Mouse (Mus musculus) MEL-GATA-1-ER (cell line): ENCODE results near the gene Srgap1.

Experiments used
- DNase-seq: peaks from one replicate; pipeline ENCODE4 v3.0.0-alpha.2; 2012; ENCODE audit warnings: low read depth; ENCODE audit errors: extremely low read depth

The Srgap1 gene

DNA sequence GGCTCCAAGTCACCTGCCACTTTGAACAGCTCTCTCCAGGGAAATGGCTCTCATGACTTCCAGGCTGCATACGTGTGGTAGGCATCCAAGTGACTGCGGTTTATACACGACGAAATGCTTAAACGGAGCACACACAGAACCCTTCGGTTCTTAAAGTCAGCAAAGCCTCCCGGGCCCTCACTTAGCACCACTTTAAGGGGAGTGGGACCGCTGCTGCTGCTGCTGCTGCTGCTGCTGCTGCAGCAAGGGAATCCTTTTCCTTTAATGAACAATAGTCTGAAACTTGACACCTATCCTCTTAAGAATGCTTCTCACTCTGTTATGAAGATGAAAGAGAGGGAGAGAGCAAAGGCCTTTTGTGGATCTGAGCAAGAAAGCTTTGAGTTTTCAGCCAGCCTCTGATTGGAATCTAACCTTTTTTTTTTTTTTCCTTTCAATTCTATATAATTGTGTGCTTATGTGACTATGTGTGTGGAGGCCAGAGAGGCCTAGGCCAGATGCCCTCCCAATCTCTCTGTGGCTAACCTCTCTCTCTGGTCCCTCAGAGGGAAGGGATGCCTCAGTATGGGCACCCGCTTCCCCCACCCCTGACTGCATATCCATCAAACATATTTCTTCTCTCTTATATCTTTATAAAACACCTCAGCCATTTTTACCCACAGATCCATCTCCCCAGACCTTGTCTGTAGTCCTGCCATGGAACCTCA, 161.4 kb downstream of the Srgap1 start:
- DNase-seq, result no peak

DNA sequence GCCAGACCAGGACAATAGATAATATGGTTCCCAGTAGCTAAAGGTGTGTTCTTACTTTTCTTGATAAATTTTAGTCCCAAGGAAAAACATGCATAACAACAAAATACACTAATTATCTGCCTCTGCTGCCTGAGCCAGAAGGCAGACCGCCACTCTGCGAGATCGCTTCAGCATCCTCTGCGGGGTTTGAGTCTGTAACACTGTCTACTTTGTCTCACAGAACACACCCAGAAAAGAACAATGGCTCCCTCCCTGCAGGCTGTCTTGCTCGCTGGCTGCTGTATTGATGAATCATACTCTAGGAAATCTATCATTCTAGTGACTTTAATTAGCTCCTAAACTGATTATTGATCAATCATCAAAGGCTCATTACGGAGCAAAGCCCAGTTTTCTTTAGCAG, 164.7 kb downstream of the Srgap1 start:
- DNase-seq, result no peak

DNA sequence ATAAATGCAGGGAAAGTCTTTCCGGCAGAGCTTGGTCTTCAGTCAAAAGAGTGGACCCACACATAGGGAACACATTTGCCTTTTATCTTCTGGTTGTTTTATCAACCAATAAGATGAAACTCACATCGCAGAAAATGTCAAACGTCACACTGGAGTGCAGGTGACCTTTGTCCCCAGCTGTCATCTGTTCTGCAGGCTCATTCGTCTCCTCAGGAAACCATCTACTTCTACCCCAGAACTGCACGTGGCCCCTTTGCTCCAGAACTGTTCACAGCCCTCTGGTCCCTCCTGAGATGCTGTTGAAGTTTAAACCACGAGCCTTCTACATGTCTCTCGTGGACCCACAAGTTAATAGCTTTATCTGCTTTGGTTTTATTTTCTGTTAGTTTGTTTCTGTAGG, 168.3 kb downstream of the Srgap1 start:
- DNase-seq, result no peak

DNA sequence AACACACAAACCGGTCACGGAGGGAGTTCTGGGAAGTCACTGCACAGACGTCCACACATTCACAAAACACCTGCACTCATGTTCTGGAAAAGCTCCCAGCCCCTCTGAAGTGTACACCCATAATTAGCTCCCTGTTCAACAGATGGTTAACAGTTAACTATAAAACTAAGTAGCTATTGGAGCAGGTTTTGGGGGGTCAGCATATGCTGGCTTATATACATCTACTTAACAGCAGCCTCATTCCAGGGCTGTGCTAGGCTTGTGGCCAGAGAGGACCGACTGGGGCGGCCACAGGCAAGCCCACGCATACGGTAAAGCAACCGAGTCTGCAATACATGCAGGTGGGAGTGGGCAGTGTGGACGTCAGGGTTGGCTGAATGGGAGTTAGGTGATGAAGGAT, 169.2 kb downstream of the Srgap1 start:
- no peak for DNase-seq

DNA sequence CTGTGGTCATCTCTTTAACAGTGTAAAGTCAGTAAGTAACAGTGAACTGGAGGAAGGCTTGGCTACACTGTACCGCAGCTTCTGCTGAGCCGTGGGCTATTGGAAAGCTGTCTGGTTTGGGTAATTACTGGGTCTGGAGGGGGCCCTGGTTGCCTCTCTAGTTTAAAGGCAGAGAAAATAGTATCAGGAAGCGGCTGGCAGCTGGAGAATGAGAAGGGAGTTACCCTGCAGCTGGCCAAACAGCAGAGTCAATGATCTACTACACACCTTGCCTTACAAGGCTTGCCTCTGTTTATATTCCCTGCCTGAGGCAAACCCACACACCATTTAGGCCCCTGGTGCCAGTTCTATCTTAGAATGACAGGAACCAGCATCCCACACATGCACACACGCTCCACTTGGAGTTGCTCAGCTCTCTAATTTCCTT, 174.0 kb downstream of the Srgap1 start:
- no peak for DNase-seq

DNA sequence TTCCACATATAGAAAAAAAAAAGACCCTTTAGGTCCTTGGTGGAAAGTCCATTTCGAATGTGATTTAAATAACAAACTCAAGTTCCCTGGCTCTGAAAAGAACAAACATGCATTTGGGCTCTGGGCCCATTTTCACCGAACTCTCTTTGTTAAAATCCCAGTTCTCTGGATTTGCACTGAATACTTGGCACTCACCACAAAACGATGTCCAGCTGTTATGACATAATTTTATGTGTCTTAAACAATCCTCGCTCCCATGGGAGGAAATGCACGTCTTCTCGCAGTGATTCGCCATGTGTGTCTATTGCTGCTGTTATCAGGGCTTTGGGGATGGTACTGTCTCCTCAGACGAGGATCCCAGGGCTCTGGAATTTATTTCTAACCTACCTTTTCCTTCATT, 177.2 kb downstream of the Srgap1 start:
- DNase-seq, result no peak

DNA sequence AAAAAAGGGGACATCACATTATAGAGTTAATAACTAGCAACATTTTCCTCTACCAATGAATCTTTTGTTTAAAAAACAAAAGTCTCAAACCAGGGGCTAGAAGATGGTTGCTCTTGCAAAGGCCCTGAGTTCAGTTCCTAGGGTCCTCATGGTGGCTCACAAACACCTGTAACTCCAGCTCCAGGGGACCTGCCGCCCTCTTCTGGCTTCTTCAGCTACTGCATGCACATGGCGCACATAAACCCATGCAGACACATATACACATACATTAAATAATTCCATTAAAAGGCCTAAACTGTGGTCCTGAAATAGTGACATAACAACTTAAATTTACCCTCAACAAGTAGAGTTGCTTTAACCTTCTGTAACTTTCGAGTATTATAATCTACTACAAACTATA, 178.9 kb downstream of the Srgap1 start:
- DNase-seq, result no peak

DNA sequence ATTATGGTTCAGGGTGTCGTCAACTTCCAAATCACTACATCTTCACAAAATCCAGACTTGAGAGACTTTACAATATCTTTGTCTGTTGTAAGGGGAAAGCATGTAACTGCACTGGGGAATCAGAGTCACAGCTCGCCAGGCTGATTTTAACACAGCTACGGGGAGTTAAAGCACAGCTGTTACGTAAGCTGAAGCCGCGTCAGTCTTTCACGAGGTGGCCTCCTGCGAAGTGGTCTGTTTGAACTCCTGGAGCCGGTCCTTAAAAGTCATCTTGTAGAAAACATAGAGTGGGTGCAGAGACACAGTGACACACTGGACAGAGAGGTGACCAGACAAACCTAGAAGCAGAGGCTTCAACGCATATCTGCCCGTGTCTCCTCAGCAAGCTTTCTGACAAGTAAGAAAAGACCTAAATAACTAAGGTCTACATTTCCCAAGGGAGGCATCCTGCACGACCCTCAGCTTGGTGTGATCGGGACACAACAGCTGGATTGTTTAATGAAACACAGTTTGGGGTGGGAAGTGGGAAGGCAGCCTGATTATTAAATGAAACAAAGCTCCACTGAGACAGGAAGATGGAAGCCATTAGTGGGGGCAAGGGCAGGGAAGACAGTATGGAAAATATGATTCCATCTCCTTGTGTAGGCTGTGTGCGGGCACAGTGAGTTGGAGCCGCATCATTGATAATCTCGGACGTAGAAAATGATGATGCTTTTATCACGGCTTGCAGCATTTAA, 181.4 kb downstream of the Srgap1 start:
- DNase-seq, result no peak

DNA sequence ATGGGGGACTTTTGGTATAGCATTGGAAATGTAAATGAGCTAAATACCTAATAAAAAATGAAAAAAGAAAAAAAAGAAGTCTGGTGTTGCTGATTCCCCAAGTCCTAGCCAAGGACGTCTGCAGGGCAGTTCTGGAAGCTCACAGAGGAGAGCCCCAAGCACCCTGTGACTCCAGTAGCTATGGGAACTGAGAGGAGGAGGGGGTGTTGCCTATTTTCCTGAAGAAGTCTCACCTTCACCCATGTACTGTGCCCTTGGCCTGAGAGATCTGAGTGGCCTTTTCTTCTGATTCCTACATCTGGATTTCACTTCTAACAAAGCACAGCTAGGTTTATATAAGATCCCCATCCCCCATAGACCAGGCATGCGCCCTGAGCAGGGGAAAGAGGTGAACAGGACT, 186.2 kb downstream of the Srgap1 start:
- DNase-seq, result no peak

DNA sequence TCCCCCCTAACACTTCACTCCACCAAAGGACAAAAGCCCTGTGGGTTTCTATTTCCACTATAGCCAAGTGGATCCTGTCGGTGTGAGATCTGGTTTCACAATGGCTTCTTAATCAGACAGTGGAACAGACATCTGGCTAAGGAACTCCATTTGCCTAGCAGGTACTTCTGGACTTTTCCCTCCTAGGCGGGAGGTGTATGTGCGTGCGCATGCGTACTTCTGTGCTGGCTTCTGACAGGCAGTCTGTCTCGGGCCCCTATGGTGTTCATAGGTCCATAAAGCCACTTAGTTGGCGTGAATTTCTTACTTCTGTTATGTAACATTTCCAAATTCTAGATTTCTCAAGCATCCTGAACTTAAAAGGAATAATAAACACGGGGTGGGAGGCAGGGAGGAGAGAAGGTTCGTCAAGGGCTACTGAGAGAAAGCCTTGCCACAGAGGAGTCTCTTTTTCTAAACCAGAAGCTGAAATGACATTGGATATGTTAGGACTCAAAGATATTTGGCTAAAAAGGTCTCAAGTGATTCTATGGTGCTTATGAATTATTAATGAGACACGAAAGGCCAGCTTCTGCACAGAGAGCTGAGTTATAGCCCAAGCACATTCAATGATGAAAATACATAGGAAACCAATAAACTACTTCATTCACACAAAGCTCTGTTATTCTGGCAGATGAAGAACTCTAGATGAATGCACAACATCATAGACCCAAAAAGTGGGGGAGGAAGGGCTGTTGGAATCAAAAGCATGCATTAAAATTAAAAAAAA, 187.1 kb downstream of the Srgap1 start:
- no peak for DNase-seq

DNA sequence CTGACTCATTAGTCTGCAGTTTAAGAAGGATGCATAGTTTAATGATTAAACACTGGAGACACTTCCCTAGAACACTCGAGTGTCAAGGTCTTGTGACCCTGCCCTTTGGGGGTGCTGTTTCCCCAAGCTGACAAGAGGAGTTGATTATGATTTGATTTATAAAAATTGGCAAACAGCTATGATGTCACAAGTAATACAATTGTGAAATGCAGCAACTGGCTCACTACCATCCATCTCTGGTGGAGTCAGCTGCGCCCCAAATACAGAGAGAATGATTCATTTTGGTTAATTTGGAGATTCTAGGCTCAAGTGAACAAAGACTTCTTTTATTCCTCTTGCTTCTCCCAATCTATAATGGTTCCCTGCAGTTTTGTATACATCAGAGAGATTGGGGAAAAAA, 188.2 kb downstream of the Srgap1 start:
- DNase-seq, result no peak

DNA sequence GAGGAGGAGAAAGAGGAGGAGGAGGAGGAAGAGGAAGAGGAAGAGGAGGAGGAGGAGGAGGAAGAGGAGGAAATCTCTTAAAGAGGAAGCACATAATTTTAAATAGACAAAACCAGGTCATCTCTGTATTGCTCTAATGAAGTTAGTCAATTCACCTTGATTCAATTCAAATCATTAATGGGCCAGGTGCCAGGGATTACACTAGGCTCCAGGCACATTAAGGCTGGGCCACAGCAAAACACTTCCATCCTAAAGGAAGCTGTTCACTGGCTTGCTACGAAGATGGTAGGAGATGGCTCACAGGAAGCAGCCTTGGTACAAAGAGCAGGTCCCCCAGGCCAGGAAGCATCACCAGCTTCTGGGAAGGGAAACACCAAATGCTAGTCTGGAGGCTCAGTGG, 189.0 kb downstream of the Srgap1 start:
- DNase-seq, result no peak

DNA sequence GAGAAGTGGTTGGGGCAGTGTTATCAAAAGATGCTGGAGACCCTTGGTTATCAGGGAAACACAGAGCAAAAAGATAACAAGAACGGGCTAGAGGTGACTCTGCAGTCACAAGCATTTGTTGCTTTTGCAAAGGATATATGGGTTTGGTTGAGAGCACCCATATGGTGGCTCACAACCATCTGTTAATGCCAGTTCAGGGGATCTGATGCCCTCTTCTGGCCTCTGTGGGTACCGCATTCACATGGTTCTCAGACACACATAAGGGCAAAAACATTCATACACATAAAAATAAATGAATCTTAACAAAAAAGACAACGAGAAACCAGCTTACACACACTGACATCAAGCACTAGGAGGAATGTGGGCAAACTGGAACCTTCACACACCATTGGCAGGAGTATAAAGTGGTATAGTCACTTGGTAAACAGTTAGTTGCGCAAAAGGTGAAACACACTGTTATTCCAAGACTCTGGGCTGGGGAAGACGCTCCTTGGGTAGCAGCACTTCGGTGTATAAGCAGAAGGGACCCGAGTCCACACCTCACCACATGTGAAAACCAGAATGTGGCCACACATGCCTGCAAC, 191.2 kb downstream of the Srgap1 start:
- peak; percentile 14 for DNase-seq

DNA sequence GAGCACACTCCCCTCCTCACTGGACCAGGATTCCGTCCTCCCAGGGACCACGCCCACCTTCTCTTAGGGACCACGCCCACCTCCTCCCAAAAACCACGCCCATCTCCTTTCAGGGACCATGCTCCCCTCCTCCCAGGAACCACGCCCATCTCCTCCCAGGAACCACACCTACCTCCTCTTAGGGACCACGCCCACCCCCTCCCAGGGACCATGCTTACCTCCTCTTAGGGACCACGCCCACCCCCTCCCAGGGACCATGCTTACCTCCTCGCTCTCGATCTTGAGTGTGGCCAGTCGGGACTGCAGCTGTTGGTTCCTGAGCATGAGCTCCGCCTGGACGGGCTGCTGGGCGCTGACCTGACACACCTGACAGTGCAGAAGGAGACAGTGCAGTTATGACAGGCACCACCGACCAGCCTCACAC, 193.7 kb downstream of the Srgap1 start:
- DNase-seq, result no peak

DNA sequence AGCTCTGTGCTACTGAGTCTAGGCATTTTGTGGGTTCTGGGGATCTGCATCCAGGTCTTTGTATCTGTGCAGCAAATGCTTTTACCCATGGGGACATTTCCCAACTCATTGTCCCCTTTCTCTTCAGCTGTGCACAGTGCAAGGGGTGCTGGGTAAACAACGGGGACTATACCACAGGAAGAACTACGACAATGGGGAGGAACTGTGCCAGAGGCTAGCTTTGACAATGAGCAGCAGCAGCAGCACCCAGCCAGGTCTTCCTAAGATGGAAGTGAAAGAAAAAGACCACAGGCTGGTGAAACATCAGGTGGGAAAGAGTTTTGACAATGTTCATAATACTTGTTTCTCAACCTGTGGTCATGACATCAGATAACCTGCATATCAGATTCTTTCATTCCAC, 197.6 kb downstream of the Srgap1 start:
- no peak for DNase-seq

DNA sequence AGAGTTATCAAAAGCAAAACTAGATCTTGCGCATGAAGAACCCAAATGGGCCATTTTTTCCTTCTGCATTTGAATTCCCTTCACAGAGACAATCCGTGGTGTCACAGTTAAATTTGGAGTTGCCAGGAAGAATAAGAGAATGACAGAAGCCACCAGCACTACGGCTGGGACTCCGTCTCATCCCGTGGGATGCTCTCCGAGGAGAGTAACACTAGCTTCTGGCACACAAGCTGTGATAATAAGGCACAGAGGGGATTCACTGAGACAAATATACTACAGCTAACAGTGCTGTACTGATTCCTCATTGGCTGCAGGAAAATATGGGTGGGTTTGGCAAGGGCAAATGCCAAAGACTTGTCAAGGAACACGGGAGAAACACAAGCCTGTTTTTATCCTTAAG, 201.4 kb downstream of the Srgap1 start:
- no peak for DNase-seq

DNA sequence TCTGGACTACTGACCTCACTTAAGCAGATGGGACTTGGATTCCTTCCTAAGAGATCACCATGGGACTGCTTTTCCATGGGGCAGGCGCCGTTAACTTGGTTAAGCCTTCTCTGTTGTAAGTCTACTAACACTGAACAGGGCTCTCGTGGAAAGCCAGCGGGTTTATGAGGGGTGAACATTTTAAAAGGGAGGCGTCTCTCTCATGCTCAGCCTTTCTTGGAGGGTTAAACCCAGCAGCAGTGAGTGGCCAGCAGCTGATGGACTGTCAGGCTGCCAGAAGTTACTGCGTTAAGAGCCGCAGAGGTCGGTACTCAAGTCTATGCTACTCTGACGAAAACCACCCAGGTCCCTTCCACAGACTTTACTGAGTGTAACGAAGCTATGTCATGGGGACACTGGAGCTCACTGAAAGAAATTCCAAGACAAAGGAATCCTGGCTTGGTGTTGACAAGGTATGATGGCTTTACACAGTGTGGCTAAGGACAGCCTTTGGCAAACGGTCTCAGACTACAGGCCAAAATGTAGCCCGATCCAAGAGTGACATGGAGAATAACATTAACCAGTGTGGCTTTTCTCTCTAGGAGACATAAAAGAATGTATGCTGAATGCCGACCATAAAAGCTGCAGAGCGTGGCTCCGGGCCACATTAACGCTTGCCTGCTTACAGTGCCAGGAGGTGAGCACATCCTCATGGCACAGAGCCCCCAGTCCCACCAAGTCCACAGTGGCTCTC, 209.8 kb downstream of the Srgap1 start:
- no peak for DNase-seq

DNA sequence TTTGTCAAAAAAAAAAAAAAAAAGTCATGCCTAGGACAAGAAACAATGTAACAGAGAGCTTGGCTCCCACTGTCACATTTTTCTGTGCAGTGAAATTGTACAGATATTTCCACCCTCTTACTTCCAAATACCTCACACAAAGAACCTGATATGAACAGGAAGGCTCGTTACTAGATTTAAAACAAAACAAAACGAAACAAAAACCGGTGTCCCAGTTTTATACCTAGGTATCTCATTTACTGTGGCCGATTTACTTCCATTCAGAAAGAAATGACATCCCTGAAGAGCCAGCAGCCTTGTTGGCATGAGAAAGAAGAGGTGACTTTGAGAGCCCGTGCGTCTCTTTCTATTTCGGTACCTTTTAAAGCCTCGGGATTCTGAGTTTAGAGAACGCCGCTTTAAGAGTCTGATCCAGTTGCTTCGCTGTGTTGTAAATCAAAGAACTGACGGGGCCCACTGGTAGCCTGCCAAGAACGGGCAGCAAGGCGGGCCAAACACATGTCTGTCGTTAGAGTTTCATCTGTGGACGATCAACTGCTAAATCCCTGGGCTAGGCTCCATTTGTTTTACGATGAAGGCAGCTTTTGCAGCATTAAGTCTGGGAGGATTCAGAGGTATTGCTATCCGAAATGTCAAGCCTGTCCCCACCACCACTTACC, 210.5 kb downstream of the Srgap1 start:
- no peak for DNase-seq

DNA sequence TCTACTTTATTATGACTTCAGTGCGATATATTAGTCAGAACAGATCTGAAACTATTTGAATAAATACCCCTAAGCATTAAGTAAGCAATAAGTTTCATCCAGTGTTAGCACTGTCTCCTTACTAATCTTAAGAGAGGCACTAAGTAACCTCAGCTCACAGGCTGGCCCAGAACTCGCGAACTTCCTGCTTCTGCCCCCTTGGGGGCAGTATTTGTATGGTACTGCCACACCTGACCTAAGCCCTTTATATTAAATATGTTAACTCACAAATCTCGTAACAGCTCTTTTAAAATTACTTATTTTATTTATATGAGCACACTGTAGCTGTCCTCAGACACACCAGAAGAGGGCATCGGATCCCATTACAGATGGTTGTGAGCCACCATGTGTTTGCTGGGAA, 213.7 kb downstream of the Srgap1 start:
- DNase-seq, result no peak

DNA sequence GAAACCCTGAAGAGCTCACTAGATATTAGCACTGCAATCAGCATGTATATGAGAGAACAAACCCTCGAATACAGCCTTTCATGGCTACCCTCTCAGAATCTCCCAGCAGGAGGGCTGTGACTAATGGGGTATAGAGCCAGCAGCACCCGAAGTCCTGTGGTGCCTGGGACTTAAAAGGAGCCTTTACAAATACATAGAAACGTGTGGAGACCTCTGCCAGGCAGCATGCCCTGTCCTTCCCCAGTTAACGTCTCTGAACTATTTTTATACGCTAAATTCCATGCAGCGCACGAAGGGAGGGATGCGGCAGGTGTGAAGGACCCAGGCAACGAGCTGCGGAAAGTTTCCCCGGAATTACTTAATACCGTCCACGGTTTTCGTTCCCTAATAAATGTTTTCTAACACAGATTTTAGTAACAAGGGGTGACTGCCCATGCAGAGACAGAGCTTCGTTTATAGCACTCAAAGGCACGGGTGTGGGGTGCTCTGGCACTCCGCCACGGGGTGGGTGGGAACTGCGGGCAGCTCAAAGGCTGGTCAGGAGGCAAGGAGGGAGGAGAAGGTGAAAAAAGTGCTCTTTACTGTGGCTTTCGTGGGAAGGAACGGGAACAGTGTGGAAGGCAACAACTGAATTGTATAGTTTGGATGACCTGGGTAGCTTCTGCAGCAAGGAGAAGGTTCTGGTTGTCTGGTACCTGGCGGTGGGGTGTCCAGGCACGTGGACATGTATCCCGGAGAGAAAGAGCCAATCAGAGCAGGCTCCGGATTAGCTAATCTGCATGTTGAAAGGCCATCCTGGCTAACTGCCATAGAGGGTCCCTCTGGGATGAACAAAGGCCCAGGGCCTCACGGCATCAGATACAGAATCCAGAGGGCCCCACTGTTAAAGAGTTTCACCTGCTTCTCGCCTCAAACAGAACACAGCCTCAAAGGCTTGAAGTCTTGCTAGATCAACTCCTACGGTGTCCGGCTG, 216.5 kb downstream of the Srgap1 start:
- DNase-seq, result no peak
